8 mouse cellular contexts compared by ENCODE assay signal in the genomic region with DNA sequence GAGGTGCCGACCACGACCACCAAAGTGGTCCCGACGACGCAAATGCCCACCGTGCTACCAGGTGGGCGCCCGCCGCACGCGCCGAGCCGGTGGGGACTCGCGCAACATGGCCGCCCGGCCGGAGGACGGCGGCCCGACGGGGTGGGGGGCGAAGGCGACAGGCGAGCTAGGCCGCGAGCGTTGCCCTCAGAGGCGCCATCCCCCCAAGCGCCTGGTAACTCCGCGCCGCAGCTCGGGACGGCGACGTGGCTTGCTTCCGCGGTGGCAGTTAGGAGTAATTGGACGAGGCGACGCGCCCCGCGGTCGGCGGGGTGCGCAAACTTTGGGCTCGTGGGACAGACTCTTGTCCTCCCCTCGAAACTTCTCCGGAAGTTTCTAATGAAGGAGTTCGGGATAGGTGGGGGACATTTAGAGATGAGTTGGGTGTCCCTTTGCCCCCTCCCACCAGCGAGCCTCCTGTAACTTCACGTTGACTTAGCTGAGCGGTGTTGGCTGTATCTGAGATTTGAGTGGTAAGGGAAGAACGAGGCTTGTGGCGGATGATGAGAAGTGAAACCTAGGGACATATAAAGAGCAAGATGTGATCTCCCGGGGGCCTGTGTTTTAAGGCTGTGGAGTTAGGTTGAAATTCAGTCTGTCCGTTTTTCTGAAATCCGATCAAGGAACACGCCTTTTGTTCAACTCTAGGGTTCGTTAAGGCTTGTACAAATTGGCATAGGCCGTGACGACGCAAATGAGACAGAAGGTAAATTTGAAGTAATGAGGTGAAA. TPM values are rescaled to one million over a fixed set of nuclear protein-coding genes. Genes with fewer than 3 reads are reported as not detected.
A peak's percentile ranks its signal among the peaks of the same experiment; 100 is the strongest.
DNase-seq lines count a peak whose midpoint lies in the region; ATAC-seq lines count a peak whose summit lies in the region.

No protein-coding gene starts in this region.

- H3K27me3 ChIP-seq in splenic B cell, adult 2 months (ENCODE audit: control insufficient read depth, insufficient read depth, low read length, poor library complexity, severe bottlenecking): no peaks in the 10 kb centered on the region

- intact Hi-C loops in left cerebral cortex, postnatal 14 days (cut with DNase I): loop anchor here (10.0 kb wide), 1 partner anchor 775 kb away; no protein-coding TSS in a partner anchor

- peak overlapping the region; percentile 95 for H3K4me3 ChIP-seq in brown adipose tissue, adult 24 weeks (ENCODE audit: insufficient read depth, low read depth, low read length)

- peak overlapping the region; percentile 93 for H3K27ac ChIP-seq in brown adipose tissue, adult 24 weeks (replicated peaks; ENCODE audit: low read depth, low read length)

- H3K4me1 ChIP-seq in brown adipose tissue, adult 24 weeks (ENCODE audit: control insufficient read depth, insufficient read depth, insufficient read length, low read length): peaks cover 11% of the 10 kb centered on the region

- peak; percentile 23 for ATAC-seq in inflammation-experienced regulatory T-cells, adult 6 months
- peak; percentile 15; the same call in 1 of the 2 replicates for ATAC-seq in megakaryocyte progenitor cell, adult 5-6 weeks (replicated peaks; ENCODE audit: poor library complexity)

- peak; percentile 54 for DNase-seq in embryo, embryonic 10 days (ENCODE audit: low spot score)
- DNase-seq in embryo, embryonic 9.5 days (ENCODE audit: extremely low spot score): no peak
- peak; percentile 18 to 42 for DNase-seq in frontal cortex, postnatal 14 days (ENCODE audit: low spot score in 2 of 2)
- peak; percentile 33 to 56 for DNase-seq in left cerebral cortex, postnatal 14 days (ENCODE audit: low spot score in 2 of 2)
- peak; percentile 70 for DNase-seq in splenic B cell, adult 2 months (ENCODE audit: low read depth, low spot score)

- H3K36me3 ChIP-seq in splenic B cell, adult 2 months (ENCODE audit: control insufficient read depth, insufficient read depth, low read length, poor library complexity, severe bottlenecking): peaks cover 4% of the 10 kb centered on the region

RNA-seq across cellular contexts. Expression of a gene that starts 0.6 kb away (rescaled TPM):
- 172 and 177 TPM in 2 replicates for polyA plus RNA-seq in brown adipose tissue, adult 24 weeks (2012; ENCODE audit: insufficient read depth, insufficient read length, missing spikeins)
- polyA plus RNA-seq in inflammation-experienced regulatory T-cells, adult 6 months (2017; shearing (Covaris generic)): 100 to 1,000 TPM; 202 to 255 (median 243) TPM
- total RNA-seq in left cerebral cortex, postnatal 14 days (2021): 10 to 100 TPM; 56.1 to 57.1 TPM
- total RNA-seq in megakaryocyte progenitor cell, adult 5-6 weeks (2015): 224 and 232 TPM in 2 replicates
- 115 and 172 TPM in 2 replicates for total RNA-seq in megakaryocyte progenitor cell, adult 5-6 weeks (2017)

RNA-seq across cellular contexts. Expression of a gene that starts 29.6 kb away (rescaled TPM):
- polyA plus RNA-seq in brown adipose tissue, adult 24 weeks (2012; ENCODE audit: insufficient read depth, insufficient read length, missing spikeins): 0.99 TPM in 1 of 2 replicates, not detected in the other
- polyA plus RNA-seq in inflammation-experienced regulatory T-cells, adult 6 months (2017; shearing (Covaris generic)): not detected
- 1 to 10 TPM; 6.3 to 7.6 TPM for total RNA-seq in left cerebral cortex, postnatal 14 days (2021)
- total RNA-seq in megakaryocyte progenitor cell, adult 5-6 weeks (2015): 1.1 TPM in 1 of 2 replicates, not detected in the other
- total RNA-seq in megakaryocyte progenitor cell, adult 5-6 weeks (2017): 1.5 TPM in 1 of 2 replicates, not detected in the other

RNA-seq across cellular contexts. Expression of a gene that starts 29.7 kb away (rescaled TPM):
- 9.2 and 12.3 TPM in 2 replicates for polyA plus RNA-seq in brown adipose tissue, adult 24 weeks (2012; ENCODE audit: insufficient read depth, insufficient read length, missing spikeins)
- 10 to 100 TPM; 19.3 to 29.5 (median 27.7) TPM for polyA plus RNA-seq in inflammation-experienced regulatory T-cells, adult 6 months (2017; shearing (Covaris generic))
- 10 to 100 TPM; 20.8 to 24.7 TPM for total RNA-seq in left cerebral cortex, postnatal 14 days (2021)
- total RNA-seq in megakaryocyte progenitor cell, adult 5-6 weeks (2015): 12.8 and 13.7 TPM in 2 replicates
- 8.1 and 20.0 TPM in 2 replicates for total RNA-seq in megakaryocyte progenitor cell, adult 5-6 weeks (2017)

RNA-seq across cellular contexts. Expression of a gene that starts 43.7 kb away (rescaled TPM):
- polyA plus RNA-seq in brown adipose tissue, adult 24 weeks (2012; ENCODE audit: insufficient read depth, insufficient read length, missing spikeins): 2.8 and 4.8 TPM in 2 replicates
- polyA plus RNA-seq in inflammation-experienced regulatory T-cells, adult 6 months (2017; shearing (Covaris generic)): 100 to 1,000 TPM in 2 of 3 experiments, 10 to 100 TPM in 1; 84.9 to 115 (median 101) TPM
- 10 to 100 TPM; 19.4 to 27.0 TPM for total RNA-seq in left cerebral cortex, postnatal 14 days (2021)
- total RNA-seq in megakaryocyte progenitor cell, adult 5-6 weeks (2015): 29.9 and 32.3 TPM in 2 replicates
- 39.1 and 40.7 TPM in 2 replicates for total RNA-seq in megakaryocyte progenitor cell, adult 5-6 weeks (2017)
